Mouse (Mus musculus) skeletal muscle tissue, adult 2 months (tissue): ENCODE measurements around the gene Gm29582.
"Not testable (repeated sequence)": the region's sequence is repeated elsewhere in the genome, so short reads cannot be mapped to it uniquely, and the experiment has no call there.

Experiments
- DNase-seq: peaks from one replicate; pipeline ENCODE4 v3.0.0-alpha.2; 2012; ENCODE audit warnings: low read depth, low spot score

Gene Gm29582

DNA sequence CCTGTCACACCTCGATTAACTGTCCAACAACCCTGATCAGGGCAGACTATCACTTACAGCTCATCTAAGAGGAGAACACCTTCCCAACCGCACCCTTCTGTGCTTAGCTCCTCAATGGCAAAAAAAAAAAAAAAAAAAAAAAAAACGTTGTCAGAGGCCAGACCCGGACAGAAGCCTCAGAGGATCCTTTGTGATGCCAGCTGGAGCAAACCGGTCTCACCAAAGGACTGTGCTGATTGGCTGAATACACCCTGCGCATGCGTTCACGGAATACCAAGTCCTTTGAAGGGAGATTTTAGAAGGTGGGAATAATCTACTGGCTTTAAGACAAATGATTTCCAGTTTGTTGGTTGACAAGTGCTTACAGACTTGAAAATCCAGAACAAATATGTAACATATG lies at the start of gene Gm29582:
Gene Gm29582, minus strand, starts transcription at position 101 of the 400 bp plus-strand sequence.
- DNase-seq, result not testable (repeated sequence)
